Mouse (Mus musculus) MEL-GATA-1-ER (cell line): ENCODE results near the gene Drd1.

Experiments
- DNase-seq: peaks from one replicate; pipeline ENCODE4 v3.0.0-alpha.2; 2012; ENCODE audit warnings: low read depth; ENCODE audit errors: extremely low read depth

Drd1 gene

DNA sequence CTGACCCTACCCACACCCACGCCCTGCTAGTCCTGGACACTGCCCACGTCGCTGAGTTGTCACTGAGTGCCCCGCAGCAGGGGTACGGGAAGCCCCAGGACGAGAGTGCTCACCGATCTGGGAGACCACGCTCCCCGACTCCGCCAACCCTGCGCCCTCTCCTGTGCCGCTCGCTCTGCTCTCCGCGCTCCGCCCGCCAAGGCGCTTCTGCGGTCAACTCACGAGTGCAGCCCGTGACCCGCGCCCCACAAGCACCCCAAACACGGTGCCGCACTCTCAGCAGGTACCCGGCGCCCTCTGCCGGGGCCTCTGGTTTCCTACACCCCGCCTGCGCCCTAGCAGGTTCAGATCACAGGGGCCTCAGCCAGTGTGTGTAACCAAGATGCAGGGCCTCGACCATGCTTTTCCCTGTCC is at the start of gene Drd1:
Gene Drd1 (minus strand): TSS at position 258 of the 414 bp plus-strand sequence.
- DNase-seq, result no peak

DNA sequence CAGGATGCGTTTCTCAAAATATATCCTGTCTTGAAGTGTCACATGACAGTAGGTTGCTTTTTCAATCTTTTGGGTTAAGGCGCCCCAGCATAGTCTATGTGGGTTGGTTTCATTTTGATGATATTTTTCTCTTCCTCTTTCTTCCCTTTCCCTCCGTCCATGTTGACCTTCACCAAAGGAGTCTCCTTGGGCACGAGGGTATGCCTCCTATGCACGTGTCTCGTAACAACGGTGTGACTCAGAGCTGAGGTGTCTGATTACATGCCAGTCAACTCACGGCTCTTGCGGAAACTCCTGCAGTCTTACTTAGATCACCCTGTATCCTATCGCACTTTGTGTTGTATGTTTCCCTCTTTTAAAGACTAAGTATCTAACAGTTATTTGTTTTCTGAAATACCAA is 48.4 kb upstream of the Drd1 start:
- DNase-seq, result no peak

DNA sequence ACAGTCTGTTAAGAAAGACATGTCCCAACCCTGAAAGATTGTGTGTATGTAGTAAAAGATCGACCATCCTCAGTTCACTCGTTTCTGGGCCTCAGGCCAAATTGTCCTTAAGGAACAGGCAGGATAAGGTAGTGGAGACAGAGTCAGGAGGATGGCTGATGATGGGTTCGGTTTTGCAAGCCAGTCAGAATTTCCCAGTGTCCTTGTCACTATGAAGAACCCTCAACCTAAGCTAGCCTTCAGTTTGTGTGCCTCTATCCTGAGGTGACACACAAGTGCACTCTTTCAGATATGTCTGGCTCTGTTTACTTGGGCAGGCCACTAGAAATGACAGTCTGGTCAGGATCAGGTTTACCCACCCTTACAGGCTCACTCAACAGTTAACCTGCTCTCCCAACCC is 47.8 kb upstream of the Drd1 start:
- DNase-seq, result no peak

DNA sequence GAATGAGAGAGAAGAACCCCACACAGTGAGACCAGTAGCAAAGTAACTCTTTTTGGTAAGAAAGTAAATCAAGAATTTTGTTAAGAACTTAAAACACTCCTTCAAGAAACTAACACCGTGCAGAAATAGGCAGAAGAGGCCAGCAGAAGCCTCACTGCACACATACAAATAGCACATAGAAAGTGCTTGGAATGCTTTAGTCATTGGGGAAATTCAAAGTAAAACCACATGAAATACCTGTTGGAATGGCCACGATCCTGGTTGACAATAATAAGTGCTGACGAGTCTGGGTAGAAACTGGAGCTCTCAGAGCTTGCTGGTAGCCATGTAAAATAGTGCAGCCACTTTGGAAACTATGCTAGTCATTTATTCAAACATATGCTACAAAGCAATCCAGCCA is 46.6 kb upstream of the Drd1 start:
- no peak for DNase-seq

DNA sequence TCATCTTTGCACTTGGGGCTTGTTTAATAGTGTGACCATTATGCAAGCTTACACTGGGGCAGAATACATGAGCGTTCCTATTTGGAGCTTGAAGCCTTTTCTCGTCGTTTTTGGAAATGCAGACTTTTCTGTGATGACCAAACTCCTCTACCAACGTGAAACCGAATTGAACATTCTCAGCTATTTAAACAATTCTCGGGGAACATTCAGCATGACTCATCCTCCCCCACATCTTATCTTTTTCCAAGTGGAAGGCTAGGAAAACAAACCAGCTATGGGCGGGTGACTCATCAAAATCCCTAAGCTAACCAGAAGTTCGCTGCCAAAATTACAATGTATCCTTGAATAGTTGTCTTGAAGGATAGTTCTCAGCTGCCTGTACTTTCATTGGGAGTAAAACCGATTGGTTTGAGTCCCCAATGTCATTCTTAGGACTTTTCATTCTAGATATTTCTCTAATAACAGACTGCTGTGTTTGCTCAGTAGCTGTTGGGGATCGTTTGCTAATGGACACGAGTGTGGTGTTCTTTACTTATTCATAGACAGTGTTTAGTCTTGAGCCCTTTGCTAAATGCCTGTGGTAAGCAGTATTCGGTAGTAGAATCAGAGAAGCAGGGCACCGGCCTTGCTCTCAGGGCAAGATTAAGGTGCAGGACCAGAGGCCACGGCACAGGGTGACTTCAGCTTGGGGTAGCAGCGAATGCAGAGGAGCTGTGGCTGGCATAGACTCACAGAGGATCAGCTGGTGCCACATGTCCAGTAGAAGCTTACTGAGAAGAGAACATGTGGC is 45.7 kb upstream of the Drd1 start:
- peak; percentile 16 for DNase-seq

DNA sequence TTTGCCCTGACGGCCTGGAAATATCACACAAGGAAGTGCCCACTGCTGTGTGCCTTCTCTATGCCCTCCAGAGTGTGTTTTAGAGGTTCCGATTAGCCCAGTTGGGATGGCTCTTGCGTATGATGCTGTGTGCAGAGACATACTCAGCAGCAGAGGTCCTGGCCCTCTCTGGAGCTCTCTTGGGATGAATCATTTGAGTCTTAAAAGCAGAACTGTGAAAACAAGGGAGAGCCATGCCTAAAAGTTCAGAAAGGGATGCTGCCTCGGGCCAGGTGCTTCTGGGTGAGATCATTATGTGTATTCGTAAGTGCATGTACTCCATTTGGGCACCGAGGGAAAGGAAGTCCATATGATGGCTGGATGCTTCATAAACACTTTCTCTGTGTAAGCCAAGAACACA is 42.3 kb upstream of the Drd1 start:
- DNase-seq, result no peak

DNA sequence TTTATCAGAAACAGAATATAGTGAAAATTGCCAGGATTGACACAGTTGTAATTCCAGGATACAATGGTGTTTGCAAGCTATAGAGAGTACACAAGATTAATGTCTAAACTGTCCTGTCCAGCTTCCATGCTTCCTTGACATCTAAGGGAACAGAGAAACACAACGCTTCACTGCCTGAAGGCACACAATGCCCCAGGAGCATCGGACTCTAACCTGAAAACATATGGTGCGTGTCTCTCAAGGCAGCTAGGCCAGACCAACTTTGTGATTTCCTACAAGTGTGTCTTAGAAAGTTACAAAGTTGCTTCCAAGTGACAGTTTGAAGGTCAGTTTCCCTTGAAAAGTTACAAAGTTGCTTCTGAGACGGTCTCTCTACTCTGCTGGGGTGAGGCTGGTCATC is 41.7 kb upstream of the Drd1 start:
- no peak for DNase-seq

DNA sequence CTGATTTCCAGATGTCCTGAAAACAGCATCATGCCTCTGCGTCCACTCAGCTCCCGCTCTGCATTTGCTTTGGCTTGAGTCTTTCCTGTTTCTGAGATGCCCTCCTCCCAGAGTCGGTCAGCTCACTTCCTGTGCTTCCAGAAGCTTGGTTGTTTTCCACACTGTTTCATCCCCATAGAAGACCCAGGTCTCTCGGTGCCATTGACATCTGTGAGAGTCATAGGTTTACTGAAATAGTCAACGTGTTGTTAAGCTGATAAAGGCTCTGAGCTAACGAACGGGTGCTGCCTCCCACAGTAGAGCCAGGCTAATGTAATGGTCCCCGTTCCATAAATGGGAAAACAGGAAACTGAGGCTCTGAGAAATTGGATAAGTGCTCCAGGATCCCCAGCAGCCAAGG is 40.2 kb upstream of the Drd1 start:
- DNase-seq, result no peak

DNA sequence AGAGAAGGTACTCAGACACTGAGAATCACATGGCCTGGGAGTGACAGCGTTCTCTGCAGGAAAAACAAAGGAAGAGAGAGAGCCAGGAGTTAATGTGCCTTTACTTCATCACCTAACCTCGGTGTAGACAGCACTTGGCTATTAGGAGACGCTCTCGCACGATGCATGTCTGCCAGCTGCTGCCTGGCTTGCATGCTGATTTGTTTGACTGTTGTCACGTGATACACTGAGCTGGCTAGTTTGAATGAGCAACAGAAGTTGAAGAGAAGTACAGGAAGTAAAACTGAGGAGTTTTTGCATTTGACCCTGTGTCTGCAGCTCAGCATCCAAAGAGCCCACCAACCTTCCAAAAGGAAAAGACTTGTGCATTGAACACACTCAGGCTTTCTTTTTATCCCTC is 39.5 kb upstream of the Drd1 start:
- DNase-seq, result no peak

DNA sequence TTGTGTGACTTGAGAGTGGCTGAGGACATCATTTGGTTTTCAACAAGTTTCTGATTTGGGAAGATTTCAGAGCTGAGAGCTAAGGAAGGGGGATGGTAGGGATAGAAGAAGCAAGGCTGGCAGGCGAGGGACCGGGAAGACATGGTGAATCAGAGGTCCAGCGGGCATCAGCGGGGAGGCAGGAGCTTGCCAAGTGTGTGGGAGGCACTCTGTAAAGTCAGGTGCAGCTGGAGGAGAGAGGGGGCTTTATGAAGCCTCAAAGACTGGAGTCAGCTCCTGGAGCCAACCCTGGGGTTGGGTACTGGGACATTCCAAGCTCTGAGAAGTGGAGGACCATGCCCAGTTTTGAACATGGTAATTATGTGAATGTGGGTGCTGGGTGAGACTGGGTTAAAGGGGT is 38.8 kb upstream of the Drd1 start:
- no peak for DNase-seq

DNA sequence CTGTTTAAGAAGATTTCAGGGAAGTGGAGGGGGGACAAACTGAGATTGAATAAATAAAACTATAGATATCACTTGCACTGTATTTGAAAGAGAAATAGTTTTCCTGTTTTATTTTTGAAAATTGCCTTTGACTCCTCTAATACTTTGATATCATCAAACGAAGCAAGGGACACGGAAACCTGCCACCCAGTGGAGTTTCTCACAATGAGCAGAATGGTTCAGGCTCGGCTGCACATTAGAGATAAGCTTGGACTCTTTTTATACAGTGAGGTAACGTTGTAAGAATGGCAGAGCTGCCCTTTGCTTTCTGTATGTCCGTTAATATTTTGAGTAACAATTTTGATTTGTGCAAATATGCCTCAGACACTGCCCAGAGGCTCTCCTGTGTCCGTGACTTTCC is 36.2 kb upstream of the Drd1 start:
- no peak for DNase-seq

DNA sequence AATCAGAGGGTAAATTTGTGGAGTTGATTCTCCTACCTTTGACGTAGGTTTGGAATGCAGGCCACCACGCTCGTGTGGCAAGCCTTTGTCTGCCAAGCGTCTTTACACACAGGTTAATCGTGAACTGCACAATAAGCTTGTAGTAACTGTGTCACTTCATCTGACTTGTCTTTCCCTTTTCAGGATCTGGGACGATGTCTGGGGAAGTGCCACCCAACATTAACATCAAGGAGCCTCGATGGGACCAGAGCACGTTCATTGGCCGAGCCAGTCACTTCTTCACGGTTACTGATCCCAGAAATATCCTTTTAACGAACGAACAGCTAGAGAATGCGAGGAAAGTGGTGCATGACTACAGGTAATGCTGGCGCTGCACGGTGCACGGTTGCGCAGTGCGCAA is 29.8 kb upstream of the Drd1 start:
- no peak for DNase-seq

DNA sequence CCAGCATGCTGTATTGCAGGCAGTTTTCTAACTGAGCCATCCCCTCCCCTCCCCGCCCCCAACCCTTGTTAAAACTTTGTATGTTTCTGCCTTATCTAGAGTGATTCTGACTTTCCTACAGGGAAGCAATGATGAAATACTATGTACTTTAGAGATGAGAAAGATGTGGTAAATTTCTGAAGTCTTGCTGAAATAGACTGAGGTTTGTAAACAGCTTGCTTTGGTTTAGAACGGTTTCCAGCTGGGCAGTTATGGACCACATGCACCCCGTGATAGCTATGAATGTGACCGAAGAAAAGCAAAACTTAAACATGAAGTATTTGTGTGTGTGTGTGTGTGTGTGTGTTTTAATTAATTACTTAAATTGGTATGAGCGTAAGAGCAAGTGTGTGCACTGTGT is 29.3 kb upstream of the Drd1 start:
- no peak for DNase-seq

DNA sequence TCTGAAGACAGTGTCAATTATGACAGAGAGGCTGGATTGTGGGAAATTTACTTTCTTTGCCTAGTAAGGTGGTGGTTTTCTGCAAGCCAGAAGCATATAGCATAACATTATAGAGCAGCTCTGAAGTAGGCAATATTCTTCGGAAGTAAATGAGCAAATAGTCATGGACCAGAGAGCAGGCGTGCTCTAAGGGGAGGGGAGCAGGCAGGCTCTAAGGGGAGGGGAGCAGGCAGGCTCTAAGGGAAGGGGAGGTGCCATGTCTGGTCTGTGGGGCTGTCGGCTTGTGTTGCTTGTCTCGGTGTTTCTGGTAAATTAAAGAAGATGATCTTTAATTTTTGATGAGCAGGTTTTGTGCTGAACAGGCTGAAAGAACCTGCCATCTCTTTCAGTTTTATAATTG is 28.7 kb upstream of the Drd1 start:
- no peak for DNase-seq

DNA sequence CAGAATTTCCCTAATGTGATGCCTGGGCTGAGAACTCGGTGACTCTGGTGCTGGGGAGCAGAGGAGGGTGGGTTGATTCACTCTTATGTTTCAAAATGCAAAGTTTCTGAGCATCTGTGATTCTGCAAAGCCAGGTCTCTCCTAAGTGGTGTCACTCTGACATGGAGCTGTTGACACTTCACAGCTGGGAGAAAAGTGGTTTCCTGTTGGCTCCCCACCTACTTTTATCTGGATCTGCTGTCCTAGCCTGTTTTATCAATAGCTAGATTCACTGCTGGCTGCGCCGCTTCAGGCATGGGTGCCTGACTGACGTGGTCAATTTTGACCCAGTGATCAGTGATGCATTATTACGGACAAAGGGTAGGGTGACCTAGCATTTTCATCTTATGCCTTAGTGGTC is 27.4 kb upstream of the Drd1 start:
- no peak for DNase-seq

DNA sequence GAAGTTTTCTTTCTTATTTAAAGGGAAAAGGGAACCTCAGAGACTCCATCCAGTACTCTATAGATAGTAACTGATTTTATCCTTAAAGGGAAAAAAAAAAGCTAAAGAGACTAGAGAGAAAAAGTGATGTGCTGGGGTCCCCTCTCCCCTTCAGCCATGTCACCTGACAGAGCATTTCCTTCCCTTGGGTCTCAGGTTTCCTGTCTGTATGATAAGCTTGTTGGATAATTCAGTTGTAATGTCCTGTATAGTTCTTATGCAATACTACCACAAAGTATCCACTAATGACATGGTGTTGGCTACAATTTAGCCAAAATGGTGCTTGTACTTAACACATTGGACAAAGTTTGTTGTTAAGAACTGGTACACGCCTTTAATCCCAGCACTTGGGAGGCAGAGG is 25.3 kb upstream of the Drd1 start:
- peak; percentile 11 for DNase-seq

DNA sequence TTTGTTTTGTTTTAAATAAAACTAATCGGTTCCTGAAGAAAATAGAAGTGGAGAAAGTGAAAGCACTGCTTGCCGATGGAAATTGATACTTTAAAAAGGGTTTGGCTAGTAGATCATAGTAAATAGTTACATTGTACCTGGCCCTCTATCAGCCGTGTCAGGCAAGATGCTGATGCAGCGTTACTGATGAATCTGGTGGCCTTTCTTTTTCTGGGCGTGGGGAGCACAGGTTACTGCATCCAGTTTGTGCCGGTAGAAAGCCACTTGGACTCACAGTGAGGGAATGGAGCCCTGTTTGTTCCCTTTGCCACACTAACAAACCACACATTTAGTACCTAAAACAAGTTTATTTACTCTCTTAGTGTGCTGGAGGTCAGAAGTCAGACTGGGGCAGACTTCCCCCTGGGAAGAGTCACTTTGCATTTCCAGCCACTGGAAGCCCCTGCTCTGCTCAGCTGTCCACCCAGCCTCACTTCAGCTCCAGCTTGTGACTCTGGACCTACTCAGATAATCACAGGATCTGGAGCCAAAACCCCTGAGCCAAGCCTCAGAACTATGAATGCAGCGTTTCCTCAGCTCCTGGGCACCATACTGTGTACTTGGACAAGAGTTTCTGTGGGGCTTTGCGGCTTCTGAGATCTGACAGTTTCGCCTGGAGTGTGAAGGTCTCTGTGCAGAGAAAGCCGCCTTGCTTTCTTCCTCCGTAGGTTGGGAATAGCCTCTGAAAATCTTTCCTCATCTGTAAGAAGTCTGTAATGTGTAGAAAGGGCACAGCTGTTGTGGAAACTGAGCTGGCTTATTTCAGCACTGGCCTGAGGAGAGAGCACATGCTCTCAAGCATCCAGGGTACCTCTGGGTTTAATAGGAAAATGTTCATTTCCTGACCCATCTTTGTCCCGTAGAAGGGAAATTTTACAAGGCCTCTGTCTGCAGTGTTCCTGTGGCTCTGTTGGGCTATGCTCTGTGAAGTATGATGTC is 24.6 kb upstream of the Drd1 start:
- no peak for DNase-seq

DNA sequence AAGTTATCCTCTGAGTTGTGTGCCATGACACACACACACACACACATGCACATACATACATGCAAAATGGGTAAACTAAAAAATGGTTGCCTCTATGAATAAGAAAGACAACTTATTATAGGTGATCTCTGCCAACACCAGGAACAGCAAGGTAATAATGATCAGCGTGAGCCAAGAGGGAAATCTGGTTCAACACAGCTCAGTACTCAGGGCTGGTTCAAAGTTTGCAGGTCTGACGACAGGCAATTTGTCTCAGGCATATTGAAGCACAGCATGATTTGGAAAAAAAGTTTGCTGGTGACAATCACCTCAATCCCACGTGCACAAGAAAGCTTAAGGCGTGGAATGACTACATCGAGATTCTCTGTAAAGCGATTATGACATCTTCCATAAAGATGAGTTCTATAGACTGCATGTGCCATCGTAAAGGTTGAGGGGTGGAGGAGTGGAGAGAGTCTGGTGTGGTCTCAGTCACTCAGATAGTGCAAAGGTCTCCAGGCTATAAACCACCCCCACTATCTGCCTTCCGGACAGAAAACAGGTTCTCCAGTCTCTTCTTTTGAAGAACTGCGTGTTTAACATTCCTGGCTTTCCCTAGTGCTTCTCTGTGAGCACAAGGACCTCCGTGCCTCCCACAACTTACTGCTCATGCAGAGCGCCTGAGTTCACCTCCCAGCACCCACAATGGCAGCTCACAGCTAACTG is 22.1 kb upstream of the Drd1 start:
- no peak for DNase-seq

DNA sequence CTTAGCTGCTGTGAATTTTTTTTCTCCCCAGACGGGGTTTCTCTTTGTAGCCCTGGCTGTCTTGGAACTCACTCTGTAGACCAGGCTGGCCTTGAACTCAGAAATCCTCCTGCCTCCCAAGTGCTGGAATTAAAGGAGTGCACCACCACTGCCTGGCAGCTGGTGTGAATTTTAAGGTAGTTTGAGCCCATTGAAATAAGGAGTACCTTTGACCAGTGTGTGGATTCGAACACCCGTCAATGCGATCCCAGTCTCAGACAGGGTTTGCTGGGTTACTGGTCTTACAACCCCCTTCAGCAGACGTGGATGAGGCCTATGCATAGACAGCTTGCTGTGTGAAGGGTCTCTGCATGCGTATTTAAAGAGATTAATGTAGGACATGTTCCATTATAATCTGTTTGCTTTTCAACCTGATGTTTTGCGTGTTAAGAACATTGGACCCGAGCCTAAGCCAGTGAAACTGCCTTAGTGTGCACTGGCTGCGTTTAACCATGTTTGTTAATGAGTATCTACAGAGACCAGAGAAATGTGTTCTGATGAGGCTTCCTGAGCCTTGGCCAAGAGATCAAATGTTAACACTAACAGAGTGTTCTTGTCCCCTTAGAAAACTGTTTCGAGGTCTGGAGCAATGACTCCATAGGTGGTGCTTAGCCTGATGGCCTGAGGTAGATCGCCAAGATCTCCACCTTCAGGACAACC is 21.4 kb upstream of the Drd1 start:
- no peak for DNase-seq

DNA sequence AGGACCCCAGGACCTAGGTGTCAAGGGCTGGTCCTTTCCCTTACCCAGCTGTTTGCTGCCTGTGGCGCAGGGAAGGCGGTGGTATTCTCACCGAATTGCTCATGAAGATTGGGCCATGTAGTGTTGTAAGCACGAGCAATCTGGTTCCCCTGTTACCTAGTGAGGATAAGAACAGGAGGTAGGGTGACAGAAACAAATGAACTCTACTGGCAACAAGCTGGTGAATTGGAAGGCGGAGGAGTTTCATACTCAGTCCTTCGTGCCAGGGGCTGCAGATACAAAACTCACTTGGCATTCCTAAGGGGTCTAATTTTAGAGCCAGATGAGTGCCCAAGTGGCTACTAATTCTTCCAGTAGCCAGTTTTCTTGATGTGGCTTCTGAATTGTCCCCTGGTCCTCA is 20.5 kb upstream of the Drd1 start:
- no peak for DNase-seq

DNA sequence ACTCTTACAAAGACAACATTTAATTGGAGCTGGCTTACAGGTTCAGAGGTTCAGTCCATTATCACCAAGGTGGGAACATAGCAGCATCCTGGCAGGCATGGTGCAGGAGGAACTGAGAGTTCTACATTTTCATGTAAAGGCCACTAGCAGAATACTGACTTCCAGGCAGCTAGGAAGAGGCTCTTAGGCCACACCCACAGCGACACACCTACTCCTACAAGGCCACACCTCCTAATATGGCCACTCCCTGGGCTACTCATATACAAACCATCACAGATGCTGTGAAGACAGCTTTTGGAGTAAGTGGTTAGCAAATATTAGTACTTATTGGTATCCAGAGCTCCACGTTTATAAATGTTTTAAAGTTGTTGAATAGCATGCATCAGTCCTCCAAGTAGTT is 19.9 kb upstream of the Drd1 start:
- peak; percentile 26 for DNase-seq
